Mouse (Mus musculus): Measurements from ENCODE around the gene Vangl2.
"Not testable (repeated sequence)": the region's sequence is repeated elsewhere in the genome, so short reads cannot be mapped to it uniquely, and the experiment has no call there.

Vangl2 gene

GRCm38 (mm10) chr1:172007761-172008160, 20.5 kb downstream of the Vangl2 start:
- in situ Hi-C loops (cut with MboI, MseI), result no loop called here

GRCm38 (mm10) chr1:172001665-172002064, 26.6 kb downstream of the Vangl2 start:
- in situ Hi-C loops (cut with MboI, MseI), result no loop called here

- in situ Hi-C loops (cut with MboI, MseI), result no loop called here
Observed at GRCm38 (mm10) chr1:172000641-172001040, 27.6 kb downstream of the Vangl2 start.

GRCm38 (mm10) chr1:171998820-171999597, 29.2 kb downstream of the Vangl2 start:
- in situ Hi-C loops (cut with MboI, MseI), result no loop called here

GRCm38 (mm10) chr1:171996701-171997100, 31.5 kb downstream of the Vangl2 start:
- in situ Hi-C loops (cut with MboI, MseI), result no loop called here

- in situ Hi-C loops (cut with MboI, MseI), result no loop called here
Observed at GRCm38 (mm10) chr1:171994918-171995715, 33.1 kb downstream of the Vangl2 start.

- in situ Hi-C loops (cut with MboI, MseI), result no loop called here
Observed at GRCm38 (mm10) chr1:171994501-171994900, 33.7 kb downstream of the Vangl2 start.

- in situ Hi-C loops (cut with MboI, MseI), result no loop called here
Observed at GRCm38 (mm10) chr1:171992901-171993530, 35.2 kb downstream of the Vangl2 start.

GRCm38 (mm10) chr1:171991883-171992282, 36.4 kb downstream of the Vangl2 start:
- in situ Hi-C loops (cut with MboI, MseI), result no loop called here

- in situ Hi-C loops (cut with MboI, MseI), result no loop called here
Observed at GRCm38 (mm10) chr1:171984121-171984520, 44.1 kb downstream of the Vangl2 start.

GRCm38 (mm10) chr1:171983372-171984001, 44.8 kb downstream of the Vangl2 start:
- in situ Hi-C loops (cut with MboI, MseI), result no loop called here

GRCm38 (mm10) chr1:171982740-171983139, 45.5 kb downstream of the Vangl2 start:
- in situ Hi-C loops (cut with MboI, MseI), result no loop called here

GRCm38 (mm10) chr1:171982170-171982569, 46.1 kb downstream of the Vangl2 start:
- in situ Hi-C loops (cut with MboI, MseI), result no loop called here

- in situ Hi-C loops (cut with MboI, MseI), result no loop called here
Observed at GRCm38 (mm10) chr1:171979969-171980730, 48.1 kb downstream of the Vangl2 start.

GRCm38 (mm10) chr1:171977891-171978290, 50.4 kb downstream of the Vangl2 start:
- in situ Hi-C loops (cut with MboI, MseI), result no loop called here

- in situ Hi-C loops (cut with MboI, MseI), result no loop called here
Observed at GRCm38 (mm10) chr1:171976826-171977539, 51.3 kb downstream of the Vangl2 start.

- in situ Hi-C loops (cut with MboI, MseI), result no loop called here
Observed at GRCm38 (mm10) chr1:171975831-171976230, 52.4 kb downstream of the Vangl2 start.

- in situ Hi-C loops (cut with MboI, MseI), result no loop called here
Observed at GRCm38 (mm10) chr1:171975377-171975776, 52.9 kb downstream of the Vangl2 start.

- in situ Hi-C loops (cut with MboI, MseI), result not testable (repeated sequence)
Observed at GRCm38 (mm10) chr1:171974361-171974760, 53.9 kb downstream of the Vangl2 start.

- in situ Hi-C loops (cut with MboI, MseI), result no loop called here
Observed at GRCm38 (mm10) chr1:171970854-171971586, 57.2 kb downstream of the Vangl2 start.

Measured in regulatory T cell (primary cell).